Mouse (Mus musculus) brown adipose tissue, adult 24 weeks (tissue): ENCODE results near the gene Rint1. TPM values are rescaled to one million over a fixed set of nuclear protein-coding genes. Genes with fewer than 3 reads are reported as not detected.
A peak's percentile ranks its signal among the peaks of the same experiment; 100 is the strongest.
"Not testable (repeated sequence)": the region's sequence is repeated elsewhere in the genome, so short reads cannot be mapped to it uniquely, and the experiment has no call there.

Experiments used
- H3K27ac ChIP-seq: fragments of 200-500 bp; replicated peaks from 2 replicates; pipeline ENCODE4 v1.5.1; 2012; ENCODE audit warnings: low read depth, mild to moderate bottlenecking, low read length
- H3K4me1 ChIP-seq: fragments of 200-500 bp; 2 replicates; pipeline ENCODE4 v1.6.1; 2012; ENCODE audit warnings: low read length, mixed read lengths; ENCODE audit not compliant: control insufficient read depth, insufficient read depth, insufficient read length
- H3K4me3 ChIP-seq: fragments of 200-500 bp; 2 replicates; pipeline ENCODE4 v1.5.1; 2012; ENCODE audit warnings: low read depth, mild to moderate bottlenecking, low read length, moderate library complexity; ENCODE audit not compliant: insufficient read depth
- polyA plus RNA-seq: library from polyadenylated mRNA; stranded (reverse); fragments of >200 nt; gene quantifications from 2 replicates; pipeline ENCODE4 v1.2.4, GENCODE M21; 2012; ENCODE audit not compliant: missing spikeins, insufficient read depth, insufficient read length

Gene Rint1
- polyA plus RNA-seq, 1 experiment, result 16.0 TPM

DNA sequence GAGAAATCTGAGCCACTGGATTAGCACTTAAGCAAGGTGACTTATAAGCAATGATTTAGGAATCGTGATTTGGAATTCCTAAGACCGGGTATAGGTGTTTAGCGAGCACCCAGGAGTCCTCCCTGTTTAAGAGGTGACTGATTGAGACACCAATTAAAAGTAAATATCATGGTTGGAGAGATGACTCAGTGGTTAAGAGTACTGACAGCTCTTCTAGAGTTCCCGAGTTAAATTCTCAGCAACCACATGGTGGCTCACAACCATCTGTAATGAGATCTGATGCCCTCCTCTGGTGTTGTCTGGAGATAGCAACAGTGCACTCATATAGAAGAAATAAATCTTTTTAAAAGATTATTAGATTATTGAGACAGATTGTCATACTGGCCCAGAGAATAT is 63.6 kb downstream of the Rint1 start:
- not testable (repeated sequence) for H3K4me1 ChIP-seq
- Histone ChIP-seq H3K4me3 (peak overlapping the region; percentile 97), H3K27ac (peak overlapping the region; percentile 80; the same call in 1 of the 2 replicates)

DNA sequence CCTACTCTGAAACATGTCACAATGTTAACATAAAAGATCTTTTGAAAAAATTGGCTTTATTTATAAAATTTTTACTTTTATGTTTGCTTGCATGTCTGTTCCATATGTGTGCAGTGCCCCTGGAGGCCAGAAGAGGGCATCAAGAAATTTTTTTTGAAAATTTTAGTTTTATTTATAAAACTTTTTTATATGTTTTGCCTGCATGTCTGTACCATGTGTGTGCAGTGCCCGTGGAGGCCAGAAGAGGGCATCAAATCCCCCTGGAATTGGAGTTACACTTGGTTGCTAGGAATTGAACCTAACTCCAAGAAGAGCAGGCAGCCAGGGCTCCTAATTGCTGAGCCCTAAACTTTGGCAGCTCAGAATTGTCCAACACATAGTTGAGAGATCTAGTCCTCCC is 65.4 kb downstream of the Rint1 start:
- H3K4me3 ChIP-seq, H3K4me1 ChIP-seq, H3K27ac ChIP-seq: not testable (repeated sequence)

DNA sequence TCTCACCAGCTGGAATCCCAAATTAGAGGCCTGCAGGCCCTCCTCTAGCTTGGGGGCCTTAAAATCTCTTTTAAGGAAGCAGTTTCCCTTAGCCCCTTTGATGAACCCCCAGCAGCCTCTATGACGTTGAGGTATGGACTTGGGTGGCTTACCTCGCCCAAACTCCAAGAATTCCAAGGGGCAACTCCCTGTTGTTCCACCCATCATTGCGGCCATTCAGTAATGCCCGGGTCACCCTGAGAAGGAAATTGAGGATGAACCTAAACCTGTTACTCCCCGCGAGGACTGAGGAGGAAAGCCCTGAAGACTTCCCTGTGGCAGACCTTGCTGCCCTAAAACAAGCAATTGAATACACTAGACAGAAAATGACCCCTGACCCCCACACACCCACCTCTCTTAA is 68.0 kb downstream of the Rint1 start:
- H3K4me1 ChIP-seq, result no peaks in the 10 kb centered on the region; the same call in 1 of the 2 replicates
- no peak overlapping the region for H3K27ac ChIP-seq
- no peak overlapping the region for H3K4me3 ChIP-seq

DNA sequence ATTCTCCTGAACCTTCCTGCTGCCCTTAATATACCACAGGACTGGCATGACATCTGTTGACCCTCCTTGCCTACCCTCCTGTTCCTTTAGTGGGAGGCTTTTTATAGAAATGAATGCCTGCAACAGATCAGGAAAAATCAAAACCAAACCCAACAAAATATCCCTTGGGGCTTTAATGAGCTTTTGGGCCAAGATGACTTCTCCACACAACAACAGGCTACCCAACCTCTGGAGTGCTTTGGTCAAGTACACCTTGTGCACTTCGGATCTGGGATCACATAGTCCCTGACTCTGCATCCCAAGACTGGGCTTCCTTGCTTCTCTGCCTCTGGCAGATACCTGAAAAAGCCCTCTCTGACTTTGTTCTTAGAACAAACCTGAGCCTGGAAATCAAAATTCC is 68.7 kb downstream of the Rint1 start:
- H3K4me3 ChIP-seq, result no peak overlapping the region
- H3K27ac ChIP-seq, result no peak overlapping the region
- H3K4me1 ChIP-seq, result no peaks in the 10 kb centered on the region

DNA sequence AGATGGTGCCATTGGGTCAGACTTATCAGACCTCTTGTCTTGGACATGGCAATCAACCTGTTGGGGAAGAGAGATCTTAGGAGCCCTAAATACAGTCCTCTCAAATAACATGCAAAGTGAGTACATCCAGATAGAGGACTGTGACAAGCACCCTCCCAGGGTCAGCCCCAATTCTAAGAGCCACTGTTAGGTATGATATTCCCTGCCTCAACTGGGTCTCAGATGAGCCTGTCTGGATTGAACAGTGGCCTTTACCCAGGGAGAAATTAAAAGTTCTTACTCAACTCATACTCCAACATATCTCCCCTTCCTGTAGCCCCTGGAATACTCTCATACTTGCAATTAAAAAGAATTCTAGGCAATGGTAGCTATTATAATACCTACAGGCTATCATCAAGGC is 69.7 kb downstream of the Rint1 start:
- Histone ChIP-seq H3K4me1 (no peaks in the 10 kb centered on the region; the same call in 1 of the 2 replicates), H3K27ac (no peak overlapping the region), H3K4me3 (no peak overlapping the region)

DNA sequence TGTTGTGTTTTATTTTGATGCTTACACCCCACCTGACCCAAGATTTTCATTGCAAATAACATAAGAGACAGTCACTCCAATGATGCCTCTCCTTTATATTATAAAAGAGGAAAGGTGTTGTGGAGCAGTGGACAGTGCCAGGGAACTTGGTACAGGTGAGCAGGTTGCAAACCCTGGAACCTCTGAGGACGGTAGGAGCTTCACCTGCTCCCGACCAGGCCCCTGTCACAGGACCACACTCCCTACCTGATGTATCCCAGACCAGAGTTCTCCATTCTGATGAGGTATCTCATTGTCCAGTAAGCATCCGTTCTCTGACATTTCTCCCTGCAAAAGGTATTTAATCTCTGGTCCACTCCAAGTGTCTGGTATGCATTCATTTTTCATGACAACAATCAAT is 70.5 kb downstream of the Rint1 start:
- Histone ChIP-seq H3K4me1 (no peaks in the 10 kb centered on the region; the same call in 1 of the 2 replicates), H3K4me3 (no peak overlapping the region), H3K27ac (no peak overlapping the region)

DNA sequence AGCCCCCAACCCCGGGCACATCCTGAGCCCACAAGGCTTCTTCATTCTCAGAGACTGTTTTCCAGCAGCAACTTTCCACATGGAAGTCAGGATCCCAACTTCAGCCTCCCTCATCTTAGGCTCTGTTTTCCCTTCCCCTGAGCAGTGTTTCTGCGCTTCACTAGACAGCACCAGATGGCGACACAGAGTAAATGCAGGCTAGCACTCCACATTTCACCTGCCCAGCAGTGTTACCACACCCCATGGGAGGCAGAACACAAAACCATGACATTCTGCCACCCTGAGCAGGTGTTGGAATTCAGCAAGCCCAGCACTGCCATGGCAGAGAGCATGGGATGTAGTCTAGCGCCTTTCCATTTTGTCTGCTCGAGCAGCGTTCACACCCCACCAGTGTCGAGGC is 71.1 kb downstream of the Rint1 start:
- no peak overlapping the region for H3K27ac ChIP-seq
- no peak overlapping the region for H3K4me3 ChIP-seq
- H3K4me1 ChIP-seq, result peaks cover under 1% of the 10 kb centered on the region; the same call in 1 of the 2 replicates

DNA sequence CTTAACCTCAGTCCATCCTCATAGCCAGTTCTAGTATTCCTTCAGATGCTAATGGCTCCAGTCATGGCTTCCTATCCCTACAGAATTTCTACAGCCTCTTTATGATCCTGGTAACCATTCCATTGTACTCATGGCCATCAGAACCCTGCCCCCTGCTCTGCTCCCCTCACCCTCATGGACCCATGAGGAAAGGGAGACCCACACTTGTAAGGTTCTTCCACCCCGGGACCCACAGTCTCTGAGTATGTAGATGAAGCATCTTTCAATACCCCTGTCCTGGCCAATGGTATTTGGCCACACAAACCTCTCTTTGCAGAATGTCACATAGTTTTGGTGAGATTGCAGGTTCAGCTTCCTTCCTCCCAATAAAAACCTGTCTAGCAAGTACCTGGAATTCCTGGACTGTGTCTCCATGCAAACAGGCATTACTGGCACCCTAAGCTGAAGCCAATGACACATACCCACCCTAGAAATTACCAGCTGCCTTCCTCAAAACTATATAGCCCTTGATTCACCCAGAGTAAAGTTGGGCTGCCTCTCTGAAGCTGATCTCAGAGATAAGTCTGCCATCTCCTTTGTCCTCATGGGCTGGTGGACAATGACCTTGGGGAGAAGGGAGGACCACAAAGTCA is 71.7 kb downstream of the Rint1 start:
- Histone ChIP-seq H3K27ac (no peak overlapping the region), H3K4me3 (no peak overlapping the region), H3K4me1 (peaks cover 3% of the 10 kb centered on the region; the same call in 1 of the 2 replicates)

DNA sequence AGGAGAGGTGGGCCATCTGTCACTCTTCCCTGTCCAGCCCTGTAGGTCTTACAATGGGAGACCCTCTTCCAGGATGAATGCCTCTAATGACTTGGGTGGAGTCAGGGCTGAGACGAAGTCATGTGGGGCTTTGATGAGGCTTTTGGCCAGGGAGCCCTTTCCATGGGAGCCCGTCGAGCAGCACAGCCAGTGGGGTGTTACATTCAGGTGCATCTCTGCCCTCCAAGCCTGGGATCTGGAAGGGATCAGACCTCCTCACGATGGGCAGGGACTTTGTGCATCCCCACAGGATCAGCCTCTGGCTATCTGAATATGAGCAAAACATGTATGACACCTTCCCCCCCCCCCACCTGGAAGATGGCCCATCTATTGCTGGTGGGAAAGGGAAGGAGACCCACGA is 72.4 kb downstream of the Rint1 start:
- H3K27ac ChIP-seq, result no peak overlapping the region
- H3K4me3 ChIP-seq, result no peak overlapping the region
- peaks cover 5% of the 10 kb centered on the region; the same call in 1 of the 2 replicates for H3K4me1 ChIP-seq

DNA sequence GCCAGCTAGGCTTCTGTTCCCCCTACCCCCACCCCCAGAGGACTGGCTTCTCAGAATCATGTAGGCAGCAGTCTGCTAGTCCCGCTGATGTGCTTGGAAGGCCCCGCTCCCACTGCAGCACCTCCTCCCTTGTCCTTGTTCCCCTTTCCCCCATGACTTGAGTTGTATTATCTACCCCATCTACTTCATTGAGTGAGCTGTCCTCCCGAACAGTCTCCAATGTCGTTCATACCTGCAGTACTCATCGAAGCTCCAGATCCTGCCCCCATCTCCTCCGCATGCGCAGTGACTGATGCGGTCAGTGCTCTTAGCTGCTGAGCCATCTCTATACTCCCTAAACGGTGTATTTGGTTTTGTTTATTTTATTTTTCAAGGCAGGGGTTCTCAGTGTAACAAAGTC is 74.2 kb downstream of the Rint1 start:
- Histone ChIP-seq H3K4me3 (no peak overlapping the region), H3K4me1 (peaks cover 5% of the 10 kb centered on the region; the same call in 1 of the 2 replicates), H3K27ac (no peak overlapping the region)

DNA sequence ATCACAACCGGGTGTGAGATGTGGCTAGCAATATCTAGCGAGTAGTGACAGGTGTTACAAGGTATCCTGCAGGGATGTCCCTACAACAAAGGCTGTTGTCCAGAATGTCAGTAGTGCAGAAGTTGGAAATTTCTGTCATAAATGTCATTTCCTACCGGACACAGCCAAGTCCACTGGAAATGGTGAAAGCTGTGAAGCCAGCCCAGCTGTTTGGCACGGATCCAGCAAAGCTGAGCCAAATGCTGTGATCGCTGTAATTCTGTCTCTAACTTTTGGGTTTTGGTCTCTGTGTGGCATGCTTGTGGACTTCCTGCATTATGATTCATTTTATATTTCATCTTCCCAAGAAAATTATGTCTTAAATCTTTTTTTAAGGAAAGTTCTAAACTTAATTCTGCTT is 74.8 kb downstream of the Rint1 start:
- Histone ChIP-seq H3K27ac (no peak overlapping the region), H3K4me3 (no peak overlapping the region), H3K4me1 (peaks cover 5% of the 10 kb centered on the region; the same call in 1 of the 2 replicates)

DNA sequence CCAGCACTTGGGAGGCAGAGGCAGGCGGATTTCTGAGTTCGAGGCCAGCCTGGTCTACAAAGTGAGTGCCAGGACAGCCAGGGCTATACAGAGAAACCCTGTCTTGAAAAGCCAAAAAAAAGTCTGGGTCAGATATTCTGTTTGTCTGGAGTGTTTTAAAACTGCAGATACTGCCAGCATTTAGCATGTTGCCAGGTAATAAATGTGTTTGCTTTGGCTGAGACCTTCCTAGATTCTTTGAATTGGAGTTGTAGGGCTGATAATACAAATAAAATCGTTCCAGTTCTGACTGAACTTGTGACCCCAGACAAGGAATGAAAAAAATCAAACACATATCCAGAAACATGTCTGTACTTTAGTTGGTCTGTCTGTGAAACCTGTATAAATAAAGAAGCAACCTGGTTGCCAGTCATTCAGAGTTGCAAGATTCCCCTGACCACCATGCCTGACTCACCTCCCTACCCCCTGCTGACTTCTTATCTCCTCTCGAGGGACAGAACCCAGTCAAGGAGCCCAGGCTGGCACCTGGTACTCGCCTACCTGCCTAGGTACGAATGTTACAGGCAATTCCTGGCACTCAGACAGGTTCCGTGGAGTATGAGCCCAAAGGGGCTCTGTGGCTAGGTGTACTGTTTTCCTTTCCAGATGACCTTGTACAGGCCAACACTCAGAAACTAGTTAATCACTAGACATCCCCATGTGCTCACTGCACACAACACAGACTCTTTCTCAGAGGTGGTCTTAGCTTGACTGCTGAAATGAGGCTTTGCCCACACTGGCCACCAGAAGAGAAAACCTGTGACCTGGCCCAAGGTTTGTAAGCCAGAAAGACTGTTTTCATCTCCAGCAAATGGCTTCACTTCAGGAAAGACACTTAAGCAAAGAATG is 75.9 kb downstream of the Rint1 start:
- Histone ChIP-seq H3K4me3 (no peak overlapping the region), H3K27ac (no peak overlapping the region), H3K4me1 (peaks cover 5% of the 10 kb centered on the region; the same call in 1 of the 2 replicates)

DNA sequence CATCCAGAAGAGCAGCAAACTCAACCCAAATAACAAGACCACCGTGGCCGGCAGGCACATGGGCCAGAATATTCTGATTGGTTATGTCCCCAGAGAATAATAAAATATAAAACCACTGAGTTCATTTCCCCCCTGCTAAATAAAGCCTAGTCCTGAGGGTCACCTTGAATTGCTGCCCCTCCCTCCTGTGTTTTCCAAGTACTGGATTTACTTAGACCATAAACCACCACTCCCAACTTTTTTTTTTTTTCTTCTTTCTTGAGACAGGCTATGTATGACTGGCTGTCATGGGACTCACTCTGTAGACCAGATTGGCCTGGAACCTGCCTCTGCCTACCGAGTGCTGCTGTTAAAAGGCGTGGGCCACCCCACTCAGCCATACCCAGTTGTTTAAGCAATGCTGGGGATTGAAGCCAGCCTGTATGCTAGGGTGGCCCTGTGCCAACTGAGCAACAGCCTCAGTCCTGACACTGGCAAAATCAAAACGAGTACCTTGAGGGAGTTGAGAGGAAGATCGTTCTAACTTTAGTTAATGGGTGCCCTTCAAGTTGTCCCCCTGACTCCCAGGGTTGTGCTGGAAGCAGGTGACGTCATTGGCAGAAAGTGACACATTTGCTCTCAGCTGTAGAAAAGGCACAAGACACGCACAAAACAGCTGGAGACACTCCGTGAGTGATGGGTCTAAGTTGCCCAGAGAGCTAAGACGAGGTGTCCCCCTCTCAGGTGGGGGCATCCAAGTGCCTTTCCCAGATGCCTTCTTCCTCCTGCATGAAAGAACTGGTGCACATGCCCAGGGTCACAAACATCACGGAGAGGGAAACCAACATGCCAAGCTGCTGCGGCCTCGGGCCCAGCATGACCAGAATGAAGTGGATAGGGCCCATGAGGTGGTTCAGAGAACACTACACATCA is 76.8 kb downstream of the Rint1 start:
- H3K4me3 ChIP-seq, result no peak overlapping the region
- H3K4me1 ChIP-seq, result peaks cover 5% of the 10 kb centered on the region; the same call in 1 of the 2 replicates
- H3K27ac ChIP-seq, result no peak overlapping the region

DNA sequence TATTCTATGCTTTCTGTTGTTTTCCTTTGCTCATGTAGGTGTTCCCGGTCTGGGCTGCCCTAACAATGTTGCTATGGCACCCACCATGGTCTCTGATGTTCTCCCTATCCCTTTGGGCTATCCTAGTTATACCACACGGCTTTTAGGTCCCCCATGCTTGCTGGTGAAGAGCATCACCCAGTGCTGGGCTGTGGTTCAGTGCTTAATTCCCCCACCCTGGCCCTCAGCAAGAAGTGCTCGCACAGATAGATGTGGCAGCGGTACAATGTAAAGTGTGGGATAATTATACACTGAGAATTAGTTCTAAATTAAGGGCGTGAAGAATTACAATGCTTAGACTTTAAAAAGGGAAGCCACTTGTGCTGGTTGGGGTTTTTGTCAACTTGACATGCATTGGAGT is 78.4 kb downstream of the Rint1 start:
- Histone ChIP-seq H3K4me1 (peaks cover 5% of the 10 kb centered on the region; the same call in 1 of the 2 replicates), H3K27ac (no peak overlapping the region), H3K4me3 (no peak overlapping the region)
